Mouse (Mus musculus): Measurements from ENCODE around the gene Crebbp. TPM values are rescaled to one million over a fixed set of nuclear protein-coding genes. Genes with fewer than 3 reads are reported as not detected.

The Crebbp gene
- polyA plus RNA-seq, 1 experiment from 2014 or later = 14.8 TPM

DNA sequence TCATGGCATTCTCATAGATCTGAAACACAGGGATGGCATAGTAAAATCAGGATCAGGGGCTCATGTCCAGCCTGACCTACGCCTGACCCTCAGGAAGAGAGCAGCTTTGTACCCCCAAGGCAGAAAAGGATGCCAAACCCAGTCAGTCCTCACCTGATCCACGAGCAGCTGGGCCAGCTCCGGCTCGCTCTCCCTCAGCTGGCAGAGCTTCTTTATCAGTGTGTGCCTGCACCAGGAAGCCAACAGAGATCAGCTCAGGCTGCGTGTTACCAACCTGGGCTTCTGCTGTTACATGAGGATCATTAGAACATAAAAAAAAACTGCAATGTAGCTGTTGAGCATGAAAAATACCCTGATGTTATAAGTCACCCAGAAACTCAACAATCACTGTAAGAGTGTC is 173.6 kb downstream of the Crebbp start:
- peaks cover 17% of the 10 kb centered on the region for H3K36me3 ChIP-seq (ENCODE audit: control insufficient read depth, insufficient read depth, low read length)
- WGBS = 88% methylated on average over 5 of the region's 5 CpGs
- no peak for ATAC-seq (ENCODE audit: low FRiP score, low TSS enrichment)

DNA sequence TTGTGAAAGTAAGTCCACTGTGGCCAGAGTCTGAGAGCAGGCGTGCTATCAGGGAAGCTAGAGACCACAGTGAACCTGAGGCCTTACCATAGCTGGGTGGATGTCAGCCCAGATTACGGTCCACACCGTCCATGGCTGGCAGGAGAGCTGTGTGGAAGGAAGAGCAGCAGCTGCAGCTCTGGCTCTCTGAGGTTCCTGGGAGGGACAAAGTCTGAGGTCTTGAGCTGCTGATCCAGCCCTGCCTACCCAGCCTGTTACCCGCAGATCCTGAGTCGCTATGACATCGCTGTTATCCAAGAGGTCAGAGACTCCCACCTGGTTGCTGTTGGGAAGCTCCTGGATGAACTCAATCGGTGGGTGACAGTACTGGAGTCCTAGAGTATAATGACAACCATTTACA is 176.1 kb downstream of the Crebbp start:
- no peak overlapping the region for H3K4me2 ChIP-seq (replicated peaks; ENCODE audit: low read depth)
- no peak for TF ChIP-seq EP300 (optimal IDR thresholded peaks at IDR 0.05)
- TF ChIP-seq CTCF (IDR thresholded peaks at IDR 0.05; ENCODE audit: low read depth) = no peak
- H3K9ac ChIP-seq (ENCODE audit: low read length) = no peak overlapping the region
- no peak overlapping the region for H3K4me3 ChIP-seq (ENCODE audit: low read depth, low read length)
- H3K36me3 ChIP-seq (ENCODE audit: control insufficient read depth, insufficient read depth, low read length) = peaks cover 8% of the 10 kb centered on the region; the same call in 1 of the 2 replicates
- H3K27ac ChIP-seq (replicated peaks) = no peak overlapping the region
- DNase-seq (ENCODE audit: low spot score) (no peak), ATAC-seq (ENCODE audit: low FRiP score, low TSS enrichment) (no peak)
- H3K9me3 ChIP-seq (ENCODE audit: control insufficient read depth, low read length) = no peaks in the 10 kb centered on the region
- H3K27me3 ChIP-seq (ENCODE audit: control insufficient read depth, insufficient read depth, low read length) = no peaks in the 10 kb centered on the region
- 85% methylated on average over 7 of the region's 7 CpGs for WGBS
- no peaks in the 10 kb centered on the region for H3K4me1 ChIP-seq (replicated peaks; ENCODE audit: control insufficient read depth, insufficient read depth)

More for the DNA sequence above, 173.6 kb downstream of the Crebbp start:
- H3K9me3 ChIP-seq (ENCODE audit: control insufficient read depth, low read length) = no peaks in the 10 kb centered on the region
- no peaks in the 10 kb centered on the region for H3K27me3 ChIP-seq (ENCODE audit: control insufficient read depth, insufficient read depth, low read length)
- DNase-seq (ENCODE audit: low spot score) = no peak
- H3K4me2 ChIP-seq (replicated peaks; ENCODE audit: low read depth) = no peak overlapping the region
- TF ChIP-seq EP300 (optimal IDR thresholded peaks at IDR 0.05) (no peak), CTCF (IDR thresholded peaks at IDR 0.05; ENCODE audit: low read depth) (no peak)
- no peaks in the 10 kb centered on the region for H3K4me1 ChIP-seq (replicated peaks; ENCODE audit: control insufficient read depth, insufficient read depth)
- H3K4me3 ChIP-seq (ENCODE audit: low read depth, low read length) = no peak overlapping the region
- no peak overlapping the region for H3K9ac ChIP-seq (ENCODE audit: low read length)
- H3K27ac ChIP-seq (replicated peaks) = no peak overlapping the region

DNA sequence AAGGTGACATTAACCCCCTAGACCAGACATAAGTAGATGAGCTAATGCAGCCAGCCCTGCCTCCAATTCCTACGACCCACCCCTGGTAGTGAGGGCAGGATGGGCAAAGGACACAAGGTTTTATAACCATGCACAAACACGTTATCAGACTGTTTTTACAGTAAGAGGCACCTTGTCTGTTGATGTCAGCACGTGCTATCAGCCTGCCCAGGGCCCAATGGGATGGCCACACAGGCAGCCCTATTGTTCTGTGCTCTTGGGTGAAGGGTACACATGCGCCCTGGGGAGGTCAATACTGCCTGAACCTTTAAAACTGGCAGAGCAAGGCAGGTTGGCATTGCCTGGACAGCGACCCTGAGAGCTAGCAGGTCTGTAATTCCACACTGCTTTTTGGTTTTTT is 177.0 kb downstream of the Crebbp start, which contains the start of gene Dnase1:
TSS of gene Dnase1 (plus strand) at position 136 of the 400 bp plus-strand sequence.
- 85% methylated on average over 5 of the region's 5 CpGs for WGBS
- H3K4me2 ChIP-seq (replicated peaks; ENCODE audit: low read depth) = no peak within 1 kb of the TSS
- H3K9me3 ChIP-seq (ENCODE audit: control insufficient read depth, low read length) = no peaks in the 10 kb centered on the region
- H3K9ac ChIP-seq (ENCODE audit: low read length) = no peak within 1 kb of the TSS
- H3K27ac ChIP-seq (replicated peaks) = no peak within 1 kb of the TSS
- DNase-seq (ENCODE audit: low spot score) (no peak), ATAC-seq (ENCODE audit: low FRiP score, low TSS enrichment) (no peak)
- no peak within 1 kb of the TSS for H3K4me3 ChIP-seq (ENCODE audit: low read depth, low read length)
- H3K36me3 ChIP-seq (ENCODE audit: control insufficient read depth, insufficient read depth, low read length) = peaks cover 8% of the 10 kb centered on the region; the same call in 1 of the 2 replicates
- no peak for TF ChIP-seq CTCF (IDR thresholded peaks at IDR 0.05; ENCODE audit: low read depth)
- no peak for TF ChIP-seq EP300 (optimal IDR thresholded peaks at IDR 0.05)
- H3K27me3 ChIP-seq (ENCODE audit: control insufficient read depth, insufficient read depth, low read length) = no peaks in the 10 kb centered on the region
- no peaks in the 10 kb centered on the region for H3K4me1 ChIP-seq (replicated peaks; ENCODE audit: control insufficient read depth, insufficient read depth)

DNA sequence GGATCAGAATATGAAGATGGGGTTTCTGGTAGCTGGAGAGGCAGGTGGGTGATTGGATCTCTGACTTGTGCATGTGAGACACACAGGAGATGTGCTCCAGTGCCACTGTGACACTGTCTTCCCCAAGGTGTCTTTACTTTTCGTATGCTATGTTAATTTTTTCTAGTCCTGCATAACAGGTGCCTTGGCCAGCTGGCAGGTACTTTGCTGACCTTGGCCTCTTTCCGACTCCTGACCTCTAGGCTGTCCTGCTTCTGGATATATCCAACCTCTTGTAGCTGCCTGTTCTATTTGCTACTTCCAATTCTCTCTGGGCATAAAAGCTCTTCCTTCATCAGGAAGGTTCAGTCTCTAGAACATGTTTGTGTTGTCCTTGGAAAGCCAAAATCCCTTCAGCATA is 178.2 kb downstream of the Crebbp start:
- H3K36me3 ChIP-seq (ENCODE audit: control insufficient read depth, insufficient read depth, low read length) = peaks cover 8% of the 10 kb centered on the region; the same call in 1 of the 2 replicates
- H3K9ac ChIP-seq (ENCODE audit: low read length) = no peak overlapping the region
- TF ChIP-seq CTCF (IDR thresholded peaks at IDR 0.05; ENCODE audit: low read depth) (no peak), EP300 (optimal IDR thresholded peaks at IDR 0.05) (no peak)
- H3K27me3 ChIP-seq (ENCODE audit: control insufficient read depth, insufficient read depth, low read length) = no peaks in the 10 kb centered on the region
- H3K4me2 ChIP-seq (replicated peaks; ENCODE audit: low read depth) = no peak overlapping the region
- ATAC-seq (ENCODE audit: low FRiP score, low TSS enrichment) (no peak), DNase-seq (ENCODE audit: low spot score) (no peak)
- H3K4me1 ChIP-seq (replicated peaks; ENCODE audit: control insufficient read depth, insufficient read depth) = no peaks in the 10 kb centered on the region
- no peaks in the 10 kb centered on the region for H3K9me3 ChIP-seq (ENCODE audit: control insufficient read depth, low read length)
- H3K4me3 ChIP-seq (ENCODE audit: low read depth, low read length) = no peak overlapping the region
- no peak overlapping the region for H3K27ac ChIP-seq (replicated peaks)
- 84% methylated on average over 2 of the region's 2 CpGs for WGBS

DNA sequence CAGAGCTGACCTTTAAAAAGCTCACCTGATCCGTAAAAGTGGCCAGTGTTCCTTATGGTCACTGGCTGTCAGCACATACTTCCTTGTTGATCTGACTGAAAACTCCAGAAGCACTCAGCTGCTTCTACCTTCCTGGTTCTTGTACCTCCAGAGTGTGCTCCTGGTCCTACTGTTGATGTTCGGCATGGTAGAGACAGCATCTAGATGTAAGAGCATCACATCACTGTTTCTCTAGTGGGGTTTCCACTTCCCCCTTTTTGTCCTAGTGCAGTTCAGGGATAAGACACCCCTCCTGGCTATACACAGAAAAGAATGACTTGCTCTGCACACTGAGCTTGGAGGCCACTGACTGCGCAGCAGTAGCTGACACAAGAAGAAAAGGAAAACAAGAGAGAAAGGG is 179.3 kb downstream of the Crebbp start:
- Histone ChIP-seq H3K36me3 (ENCODE audit: control insufficient read depth, insufficient read depth, low read length) (peaks cover 8% of the 10 kb centered on the region; the same call in 1 of the 2 replicates), H3K4me1 (replicated peaks; ENCODE audit: control insufficient read depth, insufficient read depth) (no peaks in the 10 kb centered on the region)
- no peak for TF ChIP-seq CTCF (IDR thresholded peaks at IDR 0.05; ENCODE audit: low read depth)
- TF ChIP-seq EP300 (optimal IDR thresholded peaks at IDR 0.05) = no peak

DNA sequence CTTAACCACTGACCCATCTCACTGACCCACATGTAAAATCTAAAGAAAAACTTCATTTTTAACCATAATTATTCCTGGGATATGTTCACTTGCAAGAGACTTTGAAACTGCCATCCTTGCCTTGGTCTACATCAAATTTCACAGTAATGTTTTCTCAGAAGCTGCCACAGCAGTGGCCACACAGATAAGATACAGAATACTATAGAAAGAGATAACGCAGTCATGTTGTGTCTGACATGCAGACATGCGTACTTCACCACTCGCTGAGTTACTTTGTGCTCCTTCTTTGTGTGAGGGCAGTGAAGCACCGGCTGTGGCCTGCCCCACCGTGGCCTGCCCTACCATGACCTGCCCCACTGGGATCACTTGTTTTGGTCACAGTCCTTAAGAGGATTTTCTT is 179.8 kb downstream of the Crebbp start:
- H3K9me3 ChIP-seq (ENCODE audit: control insufficient read depth, low read length) = no peaks in the 10 kb centered on the region
- H3K4me1 ChIP-seq (replicated peaks; ENCODE audit: control insufficient read depth, insufficient read depth) = no peaks in the 10 kb centered on the region
- ATAC-seq (ENCODE audit: low FRiP score, low TSS enrichment) (no peak), DNase-seq (ENCODE audit: low spot score) (no peak)
- no peak overlapping the region for H3K4me2 ChIP-seq (replicated peaks; ENCODE audit: low read depth)
- 70% methylated on average over 5 of the region's 5 CpGs for WGBS
- no peak overlapping the region for H3K9ac ChIP-seq (ENCODE audit: low read length)
- no peak overlapping the region for H3K27ac ChIP-seq (replicated peaks)
- TF ChIP-seq CTCF (IDR thresholded peaks at IDR 0.05; ENCODE audit: low read depth) = no peak
- no peak for TF ChIP-seq EP300 (optimal IDR thresholded peaks at IDR 0.05)
- H3K27me3 ChIP-seq (ENCODE audit: control insufficient read depth, insufficient read depth, low read length) = no peaks in the 10 kb centered on the region
- no peak overlapping the region for H3K4me3 ChIP-seq (ENCODE audit: low read depth, low read length)
- peaks cover 8% of the 10 kb centered on the region; the same call in 1 of the 2 replicates for H3K36me3 ChIP-seq (ENCODE audit: control insufficient read depth, insufficient read depth, low read length)

More for the DNA sequence above, 179.3 kb downstream of the Crebbp start:
- H3K9ac ChIP-seq (ENCODE audit: low read length) = no peak overlapping the region
- H3K9me3 ChIP-seq (ENCODE audit: control insufficient read depth, low read length) = no peaks in the 10 kb centered on the region
- no peaks in the 10 kb centered on the region for H3K27me3 ChIP-seq (ENCODE audit: control insufficient read depth, insufficient read depth, low read length)
- H3K4me3 ChIP-seq (ENCODE audit: low read depth, low read length) = no peak overlapping the region
- 81% methylated on average over 3 of the region's 3 CpGs for WGBS
- ATAC-seq (ENCODE audit: low FRiP score, low TSS enrichment) (no peak), DNase-seq (ENCODE audit: low spot score) (no peak)
- H3K27ac ChIP-seq (replicated peaks) = no peak overlapping the region
- no peak overlapping the region for H3K4me2 ChIP-seq (replicated peaks; ENCODE audit: low read depth)

Data from stomach, postnatal 0 days (tissue).